Mouse (Mus musculus): ENCODE data around the gene Slc16a6. TPM values are rescaled to one million over a fixed set of nuclear protein-coding genes. Genes with fewer than 3 reads are reported as not detected.

The Slc16a6 gene
- polyA plus RNA-seq (2021; fragmentation: Nextera tagmentation) = 4.4 and 11.7 TPM in 2 replicates
- long read RNA-seq, experiment 1, transcript Slc16a6-203 (6 exons, 2,354 nt) = major isoform, 12 of 13 reads
- long read RNA-seq, experiment 1, partial matches to known transcripts = 1 of 13 reads
- long read RNA-seq, experiment 1, other reads (novel, unspliced or antisense) = 0 of 13 reads
- long read RNA-seq, experiment 2, full-length matches to known transcripts = 34 of 37 reads
- long read RNA-seq, experiment 2, partial matches to known transcripts = 1 of 37 reads
- long read RNA-seq, experiment 2, other reads (novel, unspliced or antisense) = 2 of 37 reads

GRCm38 (mm10) chr11:109473171-109474085, at the start of gene Slc16a6, which contains the start of gene Arsg:
Slc16a6 (minus strand) TSS chr11:109473598.
Arsg (plus strand) TSS chr11:109473374.

GRCm38 (mm10) chr11:109425392-109426271, 47.8 kb downstream of the Slc16a6 start, which contains the start of gene Amz2:
Amz2 (plus strand) TSS chr11:109425946.

GRCm38 (mm10) chr11:109413617-109414016, 59.8 kb downstream of the Slc16a6 start, which contains the start of gene 9930022D16Rik:
9930022D16Rik (plus strand) TSS chr11:109413917.

Small RNA genes within 50 kb of the gene (microRNA-seq; reads per million reads assigned to microRNA genes)
- gene Gm25540 = not detected

Other genes with a start within 250 kb of the Slc16a6 start
- gene Rgs9, start 175.5 kb downstream of the Slc16a6 start, polyA plus RNA-seq (2021; fragmentation: Nextera tagmentation) = 4.3 and 5.6 TPM in 2 replicates
- gene Gna13, start 110.8 kb downstream of the Slc16a6 start, polyA plus RNA-seq (2021; fragmentation: Nextera tagmentation) = 23.6 and 24.9 TPM in 2 replicates
- not detected in 2 replicates for gene 9930022D16Rik, start 59.7 kb downstream of the Slc16a6 start, polyA plus RNA-seq (2021; fragmentation: Nextera tagmentation)
- gene Amz2, start 47.7 kb downstream of the Slc16a6 start, polyA plus RNA-seq (2021; fragmentation: Nextera tagmentation) = 27.3 and 29.8 TPM in 2 replicates
- 15.9 and 32.5 TPM in 2 replicates for gene Arsg, start 224 bp downstream of the Slc16a6 start, polyA plus RNA-seq (2021; fragmentation: Nextera tagmentation)
- gene Wipi1, start 138.4 kb upstream of the Slc16a6 start, polyA plus RNA-seq (2021; fragmentation: Nextera tagmentation) = 20.8 and 22.9 TPM in 2 replicates
- gene Prkar1a, start 175.8 kb upstream of the Slc16a6 start, polyA plus RNA-seq (2021; fragmentation: Nextera tagmentation) = 410 and 413 TPM in 2 replicates
- 12.7 and 14.2 TPM in 2 replicates for gene Fam20a, start 248.7 kb upstream of the Slc16a6 start, polyA plus RNA-seq (2021; fragmentation: Nextera tagmentation)

Data from layer of hippocampus, adult 6 months (tissue).